23 mouse cellular contexts compared by ENCODE assay signal in genomic region chr8:102677148-102677547, GRCm38 (mm10).
DNase-seq lines count a peak whose midpoint lies in the region; ATAC-seq and TF ChIP-seq lines count a peak whose summit lies in the region.
"Had no signal": no experiment of that assay in that cellular context is flagged by ENCODE, and none has a peak within 500 bp of the region (broad histone marks: within the 10 kb centered on the region; RNA-seq: fewer than 3 reads in every experiment).

No protein-coding gene starts in this region.

- no peak for DNase-seq in neural tube, embryonic 10.5 days (ENCODE audit: extremely low spot score, low spot score)
- peak; percentile 59 for DNase-seq in brain, adult 2 months (ENCODE audit: low read depth, low spot score)
- DNase-seq in right cerebral cortex, postnatal 25 days: no peak
- DNase-seq in liver, postnatal 0 days: no peak
- DNase-seq: adrenal gland, adult 8-10 months; adrenal gland, postnatal 14 days; adrenal gland, postnatal 36 days; cerebellum, adult 11 months; cerebellum, adult 18-20 months; cerebellum, adult 8-10 months; cerebellum, adult 9-11 months; cerebellum, postnatal 14 days; cerebellum, postnatal 36 days; embryo, embryonic 11 days had no signal

- no peak for ATAC-seq in neural tube, embryonic 15.5 days (ENCODE audit: low FRiP score)
- no peak for ATAC-seq in liver, postnatal 0 days
- ATAC-seq: activated CD4-positive, CD25-positive, alpha-beta regulatory T cell, adult 4 months; forebrain, embryonic 14.5 days; forebrain, embryonic 16.5 days had no signal

- H3K27ac ChIP-seq in neural tube, embryonic 15.5 days (replicated peaks): peak overlapping the region; percentile 37; the same call in 1 of the 2 replicates
- H3K27ac ChIP-seq in liver, postnatal 0 days (ENCODE audit: low read depth): no peak overlapping the region
- H3K27ac ChIP-seq: embryonic facial prominence, embryonic 13.5 days; embryonic facial prominence, embryonic 15.5 days; forebrain, embryonic 10.5 days; forebrain, embryonic 12.5 days had no signal

- no peak overlapping the region for H3K4me2 ChIP-seq in neural tube, embryonic 15.5 days
- no peak overlapping the region for H3K4me2 ChIP-seq in liver, postnatal 0 days (ENCODE audit: low read depth, low read length)
- H3K4me2 ChIP-seq: embryonic facial prominence, embryonic 13.5 days; embryonic facial prominence, embryonic 15.5 days; forebrain, embryonic 12.5 days had no signal

- H3K27me3 ChIP-seq in neural tube, embryonic 15.5 days (replicated peaks): no peaks in the 10 kb centered on the region
- no peaks in the 10 kb centered on the region for H3K27me3 ChIP-seq in liver, postnatal 0 days (ENCODE audit: insufficient read depth, low read length)
- H3K27me3 ChIP-seq: embryonic facial prominence, embryonic 13.5 days; embryonic facial prominence, embryonic 15.5 days; forebrain, embryonic 12.5 days had no signal

- no peak overlapping the region for H3K4me3 ChIP-seq in neural tube, embryonic 15.5 days (replicated peaks)
- no peak overlapping the region for H3K4me3 ChIP-seq in liver, postnatal 0 days (ENCODE audit: low read depth, low read length)
- H3K4me3 ChIP-seq: embryonic facial prominence, embryonic 13.5 days; embryonic facial prominence, embryonic 15.5 days; erythroblast, embryonic 14.5 days; forebrain, embryonic 10.5 days; forebrain, embryonic 12.5 days had no signal

- no peak for TF ChIP-seq CTCF in liver, postnatal 0 days (IDR thresholded peaks at IDR 0.05; ENCODE audit: low read depth)

- no peak overlapping the region for H3K9ac ChIP-seq in neural tube, embryonic 15.5 days (replicated peaks)
- H3K9ac ChIP-seq in liver, postnatal 0 days (replicated peaks): no peak overlapping the region
- H3K9ac ChIP-seq: embryonic facial prominence, embryonic 13.5 days; embryonic facial prominence, embryonic 15.5 days; forebrain, embryonic 12.5 days had no signal

- WGBS in neural tube, embryonic 15.5 days: 85% methylated on average over 3 of the region's 3 CpGs
- 86% methylated on average over 3 of the region's 3 CpGs for WGBS in liver, postnatal 0 days (ENCODE audit: insufficient replicate concordance)

- TF ChIP-seq EP300 in liver, postnatal 0 days (IDR thresholded peaks at IDR 0.05; ENCODE audit: low read depth): no peak

- no peaks in the 10 kb centered on the region for H3K4me1 ChIP-seq in neural tube, embryonic 15.5 days
- no peaks in the 10 kb centered on the region for H3K4me1 ChIP-seq in liver, postnatal 0 days (ENCODE audit: insufficient read depth)
- H3K4me1 ChIP-seq: embryonic facial prominence, embryonic 13.5 days; embryonic facial prominence, embryonic 15.5 days; forebrain, embryonic 10.5 days; forebrain, embryonic 12.5 days had no signal

- no peaks in the 10 kb centered on the region for H3K9me3 ChIP-seq in neural tube, embryonic 15.5 days (replicated peaks)
- H3K9me3 ChIP-seq in liver, postnatal 0 days (ENCODE audit: low read length): no peaks in the 10 kb centered on the region
- H3K9me3 ChIP-seq: embryonic facial prominence, embryonic 13.5 days; embryonic facial prominence, embryonic 15.5 days; forebrain, embryonic 10.5 days; forebrain, embryonic 12.5 days had no signal

- H3K36me3 ChIP-seq in neural tube, embryonic 15.5 days: peaks cover 14% of the 10 kb centered on the region
- no peaks in the 10 kb centered on the region for H3K36me3 ChIP-seq in liver, postnatal 0 days (replicated peaks; ENCODE audit: insufficient read depth, low read length)
